In genomic region chr3:9174517-9174832, GRCm38 (mm10) we compare ENCODE assay signal across 9 mouse cellular contexts.
A peak's percentile ranks its signal among the peaks of the same experiment; 100 is the strongest.
DNase-seq lines count a peak whose midpoint lies in the region; ATAC-seq and TF ChIP-seq lines count a peak whose summit lies in the region.
"Had no signal": no experiment of that assay in that cellular context is flagged by ENCODE, and none has a peak within 500 bp of the region (broad histone marks: within the 10 kb centered on the region; RNA-seq: fewer than 3 reads in every experiment).

No protein-coding gene starts in this region.

- H3K79me2 ChIP-seq in heart, adult 2 months (replicated peaks; ENCODE audit: control insufficient read depth, insufficient read depth, low read length), result no peaks in the 10 kb centered on the region

- no peak for TF ChIP-seq EP300 in heart, adult 2 months (IDR thresholded peaks at IDR 0.05; ENCODE audit: insufficient read depth, low read depth, low read length)

- peak overlapping the region; percentile 81 for H3K27ac ChIP-seq in heart, embryonic 15.5 days
- no peak overlapping the region for H3K27ac ChIP-seq in heart, adult 2 months
- peak overlapping the region; percentile 68 for H3K27ac ChIP-seq in hindbrain, postnatal 0 days

- no peaks in the 10 kb centered on the region for H3K36me3 ChIP-seq in heart, embryonic 15.5 days
- H3K36me3 ChIP-seq in heart, adult 2 months (ENCODE audit: control insufficient read depth, insufficient read depth, low read length), result no peaks in the 10 kb centered on the region
- H3K36me3 ChIP-seq in hindbrain, postnatal 0 days (ENCODE audit: insufficient read depth, low read length), result no peaks in the 10 kb centered on the region

- H3K4me3 ChIP-seq in heart, embryonic 15.5 days, result no peak overlapping the region
- H3K4me3 ChIP-seq in heart, adult 2 months, result no peak overlapping the region
- no peak overlapping the region for H3K4me3 ChIP-seq in hindbrain, postnatal 0 days (ENCODE audit: low read length)

- TF ChIP-seq POLR2A in heart, adult 2 months (IDR thresholded peaks at IDR 0.05; ENCODE audit: insufficient read depth, low read depth, low read length), result no peak

- peaks cover 12% of the 10 kb centered on the region for H3K4me1 ChIP-seq in heart, embryonic 15.5 days (replicated peaks)
- peaks cover 5% of the 10 kb centered on the region for H3K4me1 ChIP-seq in heart, adult 2 months (ENCODE audit: control insufficient read depth, insufficient read depth, low read length)
- no peaks in the 10 kb centered on the region; the same call in 1 of the 2 replicates for H3K4me1 ChIP-seq in hindbrain, postnatal 0 days (ENCODE audit: insufficient read depth, low read length)

- TF ChIP-seq CTCF in heart, adult 2 months (IDR thresholded peaks at IDR 0.05), result no peak
- no peak for TF ChIP-seq CTCF in hindbrain, postnatal 0 days (IDR thresholded peaks at IDR 0.05; ENCODE audit: low read depth)

- no peak for DNase-seq in heart, adult 2 months
- DNase-seq in ovary, postnatal 10 days (ENCODE audit: low spot score), result peak; percentile 13
- no peak for DNase-seq in ovary, adult 18-20 months (ENCODE audit: low spot score)
- DNase-seq in hindbrain, postnatal 0 days (ENCODE audit: low spot score), result peak; percentile 37
- DNase-seq in left cerebral cortex, adult 18-20 months (ENCODE audit: low spot score in 2 of 2), result no peak
- DNase-seq in left cerebral cortex, postnatal 25 days (ENCODE audit: low spot score in 2 of 2), result no peak

- no peaks in the 10 kb centered on the region for H3K27me3 ChIP-seq in heart, embryonic 15.5 days
- H3K27me3 ChIP-seq in heart, adult 2 months (ENCODE audit: control insufficient read depth, insufficient read depth, low read length), result no peaks in the 10 kb centered on the region; the same call in 1 of the 2 replicates
- H3K27me3 ChIP-seq in hindbrain, postnatal 0 days (ENCODE audit: insufficient read depth, low read length), result no peaks in the 10 kb centered on the region
- H3K27me3 ChIP-seq: CH12.LX had no signal

- intact Hi-C loops in heart, adult 2 months (cut with DNase I), result no loop called here
- intact Hi-C loops in left cerebral cortex, postnatal 25 days (cut with DNase I), result loop anchor here (5.0 kb wide), 1 partner anchor 217 kb away; no protein-coding TSS in a partner anchor

- peak; percentile 31; the same call in 1 of the 2 replicates for ATAC-seq in heart, embryonic 15.5 days (replicated peaks; ENCODE audit: insufficient number of reproducible peaks, insufficient read depth, low FRiP score, low read depth)
- ATAC-seq in hindbrain, postnatal 0 days, result peak; percentile 50
- ATAC-seq in erythroid progenitor cell, adult 5-6 weeks (replicated peaks; ENCODE audit: low FRiP score, poor library complexity, severe bottlenecking), result no peak

- H3K9me3 ChIP-seq in heart, embryonic 15.5 days (replicated peaks), result no peaks in the 10 kb centered on the region
- no peaks in the 10 kb centered on the region for H3K9me3 ChIP-seq in hindbrain, postnatal 0 days (ENCODE audit: low read length)

- H3K4me2 ChIP-seq in heart, embryonic 15.5 days, result peak overlapping the region; percentile 55
- peak overlapping the region; percentile 35 for H3K4me2 ChIP-seq in hindbrain, postnatal 0 days (ENCODE audit: low read depth, low read length)

- H3K9ac ChIP-seq in heart, embryonic 15.5 days, result no peak overlapping the region
- H3K9ac ChIP-seq in heart, adult 2 months (ENCODE audit: low read depth, low read length), result no peak overlapping the region
- H3K9ac ChIP-seq in hindbrain, postnatal 0 days (replicated peaks; ENCODE audit: low read length), result no peak overlapping the region

- WGBS in heart, embryonic 15.5 days, result 30% methylated on average over 2 of the region's 2 CpGs
- 16% methylated on average over 2 of the region's 2 CpGs for WGBS in heart, adult 2 months
- WGBS in hindbrain, postnatal 0 days, result 34% methylated on average over 2 of the region's 2 CpGs

Comparison
In these comparisons a context has a peak if more than half of its experiments do, and no peak if none do; other contexts are left out.
1. DNase-seq: peak in ovary, postnatal 10 days (single experiment) and hindbrain, postnatal 0 days (single experiment); none in heart, adult 2 months (0 of 2), ovary, adult 18-20 months (single experiment), left cerebral cortex, adult 18-20 months (0 of 2) and left cerebral cortex, postnatal 25 days (0 of 2).